14 mouse cellular contexts compared by ENCODE assay signal in the genomic region with DNA sequence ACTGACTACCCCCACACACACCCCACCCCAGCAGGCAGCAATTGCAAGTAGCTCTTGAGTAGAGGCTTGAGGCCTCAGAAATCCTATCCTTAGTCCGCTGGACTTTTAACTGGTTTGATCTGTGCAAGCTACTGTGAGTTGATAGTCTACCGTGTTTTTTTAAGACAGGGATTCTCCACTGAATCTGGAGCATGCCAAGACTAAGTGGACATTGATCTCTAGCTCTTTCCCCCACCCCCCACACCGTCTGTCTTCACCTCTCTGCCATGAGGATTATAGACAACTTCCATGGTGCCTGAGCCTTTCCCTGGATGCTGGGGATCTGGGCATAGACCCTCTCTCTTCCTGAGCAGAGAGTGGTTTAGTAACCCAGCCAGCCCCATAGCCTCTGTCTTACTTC.
"Had no signal": no experiment of that assay in that cellular context is flagged by ENCODE, and none has a peak within 500 bp of the region (broad histone marks: within the 10 kb centered on the region; RNA-seq: fewer than 3 reads in every experiment).

No protein-coding gene starts in this region.

- DNase-seq: layer of hippocampus, postnatal 36 days; liver; lung, adult 2 months; lung, postnatal 36 days; right cerebral cortex, adult 18-20 months; thymus, adult 18-20 months; thymus, postnatal 14 days had no signal

- H3K27me3 ChIP-seq: hindbrain, embryonic 15.5 days; limb, embryonic 12.5 days; midbrain, embryonic 13.5 days; neural tube, embryonic 15.5 days had no signal

- H3K27ac ChIP-seq: hindbrain, embryonic 15.5 days; limb, embryonic 12.5 days; liver, embryonic 14.5 days; midbrain, embryonic 13.5 days; neural tube, embryonic 15.5 days; stomach, postnatal 0 days had no signal

- H3K4me3 ChIP-seq: hindbrain, embryonic 15.5 days; limb, embryonic 12.5 days; midbrain, embryonic 13.5 days; myocyte; neural tube, embryonic 15.5 days had no signal

- H3K36me3 ChIP-seq: hindbrain, embryonic 15.5 days; limb, embryonic 12.5 days; midbrain, embryonic 13.5 days; neural tube, embryonic 15.5 days had no signal

- H3K4me1 ChIP-seq: hindbrain, embryonic 15.5 days; midbrain, embryonic 13.5 days had no signal
